ENCODE assay signal across 22 mouse cellular contexts in genomic region chr6:17912312-17912711, GRCm38 (mm10).
DNase-seq lines count a peak whose midpoint lies in the region; ATAC-seq and TF ChIP-seq lines count a peak whose summit lies in the region.
"Had no signal": no experiment of that assay in that cellular context is flagged by ENCODE, and none has a peak within 500 bp of the region (broad histone marks: within the 10 kb centered on the region; RNA-seq: fewer than 3 reads in every experiment).

No protein-coding gene starts in this region.

- TF ChIP-seq POLR2A in lung, adult 2 months (IDR thresholded peaks at IDR 0.05; ENCODE audit: borderline replicate concordance, extremely low read depth, low read depth, low read length), result no peak

- no peak for DNase-seq in lung, embryonic 14.5 days
- no peak for DNase-seq in lung, adult 18-20 months
- peak; percentile 19 for DNase-seq in lung, postnatal 10 days
- DNase-seq in lung, adult 2 months, result no peak
- DNase-seq in ZHBTc4 (ENCODE audit: low read depth, low spot score), result peak; percentile 7
- no peak for DNase-seq in layer of hippocampus, postnatal 25 days (ENCODE audit: extremely low spot score in 1 of 2, low spot score in 1 of 2)
- DNase-seq: adrenal gland, adult 2 months; adrenal gland, postnatal 14 days; cerebellum, adult 11 months; cerebellum, adult 2 months; cerebellum, adult 9-11 months; cerebellum, postnatal 25 days; forebrain, postnatal 0 days; gastrocnemius, adult 2 months; gastrocnemius, postnatal 14 days had no signal

- H3K4me3 ChIP-seq in lung, embryonic 14.5 days (ENCODE audit: low read depth, low read length), result no peak overlapping the region
- H3K4me3 ChIP-seq in lung, adult 2 months (replicated peaks; ENCODE audit: extremely low read depth, low read depth, low read length), result no peak overlapping the region
- no peak overlapping the region for H3K4me3 ChIP-seq in midbrain, embryonic 12.5 days
- H3K4me3 ChIP-seq in midbrain, embryonic 15.5 days, result no peak overlapping the region
- H3K4me3 ChIP-seq: embryonic facial prominence, embryonic 12.5 days; embryonic facial prominence, embryonic 15.5 days; gastrocnemius, adult 2 months; hindbrain, embryonic 12.5 days had no signal

- ATAC-seq in lung, embryonic 14.5 days (ENCODE audit: insufficient read depth), result peak; percentile 44
- ATAC-seq in midbrain, embryonic 12.5 days (ENCODE audit: low FRiP score, low read depth), result no peak
- no peak; the same call in 1 of the 2 replicates for ATAC-seq in midbrain, embryonic 15.5 days (replicated peaks)
- ATAC-seq: CD4-positive, CD25-positive, alpha-beta regulatory T cell, adult 4 months; forebrain, postnatal 0 days had no signal

- H3K9me3 ChIP-seq in lung, embryonic 14.5 days (ENCODE audit: low read depth, low read length), result no peaks in the 10 kb centered on the region
- H3K9me3 ChIP-seq in midbrain, embryonic 12.5 days, result no peaks in the 10 kb centered on the region
- no peaks in the 10 kb centered on the region for H3K9me3 ChIP-seq in midbrain, embryonic 15.5 days
- H3K9me3 ChIP-seq: embryonic facial prominence, embryonic 12.5 days; embryonic facial prominence, embryonic 15.5 days; hindbrain, embryonic 12.5 days had no signal

- H3K36me3 ChIP-seq in lung, embryonic 14.5 days (ENCODE audit: insufficient read depth), result peaks cover 13% of the 10 kb centered on the region; the same call in 1 of the 2 replicates
- 0 out of 2 replicates have a peak, but pooled peaks cover 11% of the 10 kb centered on the region for H3K36me3 ChIP-seq in midbrain, embryonic 12.5 days
- H3K36me3 ChIP-seq in midbrain, embryonic 15.5 days (replicated peaks), result 0 out of 2 replicates have a peak, but pooled peaks cover 7% of the 10 kb centered on the region
- H3K36me3 ChIP-seq: embryonic facial prominence, embryonic 12.5 days; embryonic facial prominence, embryonic 15.5 days had no signal

- no peak overlapping the region for H3K27ac ChIP-seq in lung, embryonic 14.5 days (ENCODE audit: low read depth)
- peak overlapping the region; percentile 52 for H3K27ac ChIP-seq in midbrain, embryonic 12.5 days (replicated peaks)
- H3K27ac ChIP-seq in midbrain, embryonic 15.5 days, result no peak overlapping the region
- H3K27ac ChIP-seq: embryonic facial prominence, embryonic 12.5 days; embryonic facial prominence, embryonic 15.5 days; gastrocnemius, adult 2 months; hindbrain, embryonic 12.5 days had no signal

- H3K4me2 ChIP-seq in lung, embryonic 14.5 days, result no peak overlapping the region
- H3K4me2 ChIP-seq in midbrain, embryonic 12.5 days (replicated peaks), result no peak overlapping the region
- no peak overlapping the region for H3K4me2 ChIP-seq in midbrain, embryonic 15.5 days
- H3K4me2 ChIP-seq: embryonic facial prominence, embryonic 12.5 days; embryonic facial prominence, embryonic 15.5 days; heart, embryonic 11.5 days; hindbrain, embryonic 12.5 days had no signal

- 64% methylated on average over 6 of the region's 6 CpGs for WGBS in lung, embryonic 14.5 days
- WGBS in lung, adult 2 months, result 76% methylated on average over 6 of the region's 6 CpGs
- 71% methylated on average over 6 of the region's 6 CpGs for WGBS in midbrain, embryonic 12.5 days
- WGBS in midbrain, embryonic 15.5 days, result 69% methylated on average over 6 of the region's 6 CpGs

- H3K27me3 ChIP-seq in lung, embryonic 14.5 days (ENCODE audit: insufficient read depth, low read length), result no peaks in the 10 kb centered on the region
- no peaks in the 10 kb centered on the region for H3K27me3 ChIP-seq in midbrain, embryonic 12.5 days
- H3K27me3 ChIP-seq in midbrain, embryonic 15.5 days (replicated peaks), result no peaks in the 10 kb centered on the region
- H3K27me3 ChIP-seq: embryonic facial prominence, embryonic 12.5 days; embryonic facial prominence, embryonic 15.5 days; hindbrain, embryonic 12.5 days had no signal

- no peaks in the 10 kb centered on the region for H3K4me1 ChIP-seq in lung, embryonic 14.5 days (ENCODE audit: insufficient read depth)
- H3K4me1 ChIP-seq in lung, adult 2 months (ENCODE audit: control insufficient read depth, insufficient read depth, low read length), result no peaks in the 10 kb centered on the region
- H3K4me1 ChIP-seq in midbrain, embryonic 12.5 days, result peaks cover 10% of the 10 kb centered on the region; the same call in 1 of the 2 replicates
- peaks cover 3% of the 10 kb centered on the region; the same call in 1 of the 2 replicates for H3K4me1 ChIP-seq in midbrain, embryonic 15.5 days
- H3K4me1 ChIP-seq: embryonic facial prominence, embryonic 12.5 days; embryonic facial prominence, embryonic 15.5 days; hindbrain, embryonic 12.5 days had no signal

- no peak for TF ChIP-seq CTCF in lung, embryonic 14.5 days (IDR thresholded peaks at IDR 0.05; ENCODE audit: low read depth)
- TF ChIP-seq CTCF in lung, adult 2 months (IDR thresholded peaks at IDR 0.05; ENCODE audit: insufficient read depth, low read length), result no peak

- no peak overlapping the region for H3K9ac ChIP-seq in lung, embryonic 14.5 days
- H3K9ac ChIP-seq in midbrain, embryonic 12.5 days (replicated peaks), result no peak overlapping the region
- H3K9ac ChIP-seq in midbrain, embryonic 15.5 days, result no peak overlapping the region
- H3K9ac ChIP-seq: embryonic facial prominence, embryonic 12.5 days; embryonic facial prominence, embryonic 15.5 days; forebrain, postnatal 0 days; hindbrain, embryonic 12.5 days had no signal

Comparison
In these comparisons a context has a peak if more than half of its experiments do, and no peak if none do; other contexts are left out.
1. DNase-seq: peak in lung, postnatal 10 days (single experiment) and ZHBTc4 (single experiment); none in lung, embryonic 14.5 days (single experiment), lung, adult 18-20 months (0 of 2), lung, adult 2 months (single experiment) and layer of hippocampus, postnatal 25 days (0 of 2).